Mouse (Mus musculus): ENCODE results near the gene Atxn2l. TPM values are rescaled to one million over a fixed set of nuclear protein-coding genes. Genes with fewer than 3 reads are reported as not detected.

Atxn2l gene
- polyA plus RNA-seq, 1 experiment from 2014 or later = 30.3 TPM

- Histone ChIP-seq H3K4me2 (ENCODE audit: low read length) (peak within 1 kb of the TSS; percentile 89), H3K27me3 (ENCODE audit: insufficient read depth, low read length) (no peaks in the 10 kb centered on the region), H3K9ac (ENCODE audit: low read depth, low read length) (peak within 1 kb of the TSS; percentile 75), H3K27ac (peak within 1 kb of the TSS; percentile 55), H3K9me3 (replicated peaks; ENCODE audit: low read length) (no peaks in the 10 kb centered on the region), H3K36me3 (ENCODE audit: insufficient read depth, low read length) (peaks cover 17% of the 10 kb centered on the region; the same call in 1 of the 2 replicates), H3K4me1 (replicated peaks; ENCODE audit: insufficient read depth, low read length) (peaks cover 6% of the 10 kb centered on the region; the same call in 1 of the 2 replicates), H3K4me3 (replicated peaks; ENCODE audit: low read depth, low read length) (peak within 1 kb of the TSS; percentile 61)
- peak; percentile 66 for TF ChIP-seq CTCF (IDR thresholded peaks at IDR 0.05; ENCODE audit: low read depth)
- peak; percentile 100 for DNase-seq (ENCODE audit: low spot score)
- WGBS = under 1% methylated on average over 32 of the region's 32 CpGs
- peak; percentile 92 for ATAC-seq (replicated peaks; ENCODE audit: low FRiP score, low read depth)
Measured at GRCm38 (mm10) chr7:126487052-126487483, 16.2 kb downstream of the Atxn2l start, which contains the start of gene Tufm. Gene Tufm, plus strand, starts transcription at chr7:126487361.

- Histone ChIP-seq H3K4me1 (replicated peaks; ENCODE audit: insufficient read depth, low read length) (no peaks in the 10 kb centered on the region), H3K4me3 (replicated peaks; ENCODE audit: low read depth, low read length) (peak overlapping the region; percentile 21), H3K27me3 (ENCODE audit: insufficient read depth, low read length) (no peaks in the 10 kb centered on the region), H3K9me3 (replicated peaks; ENCODE audit: low read length) (no peaks in the 10 kb centered on the region), H3K36me3 (ENCODE audit: insufficient read depth, low read length) (no peaks in the 10 kb centered on the region), H3K27ac (peak overlapping the region; percentile 67), H3K9ac (ENCODE audit: low read depth, low read length) (peak overlapping the region; percentile 46), H3K4me2 (ENCODE audit: low read length) (peak overlapping the region; percentile 59)
- WGBS = under 1% methylated on average over 23 of the region's 23 CpGs
- 0 out of 2 replicates have a peak, but pooled peaks have one; percentile 3 for TF ChIP-seq CTCF (IDR thresholded peaks at IDR 0.05; ENCODE audit: low read depth)
- ATAC-seq (replicated peaks; ENCODE audit: low FRiP score, low read depth) (peak; percentile 92), DNase-seq (ENCODE audit: low spot score) (peak; percentile 94)
Measured at GRCm38 (mm10) chr7:126482392-126482871, 20.8 kb downstream of the Atxn2l start.

GRCm38 (mm10) chr7:126481699-126482098 lies 21.5 kb downstream of the Atxn2l start:
- H3K9me3 ChIP-seq (replicated peaks; ENCODE audit: low read length) = no peaks in the 10 kb centered on the region
- ATAC-seq (replicated peaks; ENCODE audit: low FRiP score, low read depth) = no peak
- H3K27me3 ChIP-seq (ENCODE audit: insufficient read depth, low read length) = no peaks in the 10 kb centered on the region
- no peak overlapping the region for H3K9ac ChIP-seq (ENCODE audit: low read depth, low read length)
- peak; percentile 74 for TF ChIP-seq CTCF (IDR thresholded peaks at IDR 0.05; ENCODE audit: low read depth)
- no peak overlapping the region for H3K4me3 ChIP-seq (replicated peaks; ENCODE audit: low read depth, low read length)
- H3K4me2 ChIP-seq (ENCODE audit: low read length) = no peak overlapping the region; the same call in 1 of the 2 replicates
- no peaks in the 10 kb centered on the region for H3K36me3 ChIP-seq (ENCODE audit: insufficient read depth, low read length)
- peak; percentile 50 for DNase-seq (ENCODE audit: low spot score)
- H3K4me1 ChIP-seq (replicated peaks; ENCODE audit: insufficient read depth, low read length) = no peaks in the 10 kb centered on the region
- WGBS = 27% methylated on average over 5 of the region's 5 CpGs
- H3K27ac ChIP-seq = peak overlapping the region; percentile 67; the same call in 1 of the 2 replicates

- Histone ChIP-seq H3K36me3 (ENCODE audit: insufficient read depth, low read length) (peaks cover 23% of the 10 kb centered on the region), H3K9ac (ENCODE audit: low read depth, low read length) (peak within 1 kb of the TSS; percentile 83), H3K4me2 (ENCODE audit: low read length) (peak within 1 kb of the TSS; percentile 92), H3K9me3 (replicated peaks; ENCODE audit: low read length) (no peaks in the 10 kb centered on the region), H3K27ac (peak within 1 kb of the TSS; percentile 95), H3K4me1 (replicated peaks; ENCODE audit: insufficient read depth, low read length) (peaks cover 17% of the 10 kb centered on the region; the same call in 1 of the 2 replicates), H3K27me3 (ENCODE audit: insufficient read depth, low read length) (no peaks in the 10 kb centered on the region), H3K4me3 (replicated peaks; ENCODE audit: low read depth, low read length) (peak within 1 kb of the TSS; percentile 74)
- WGBS = under 1% methylated on average over 53 of the region's 53 CpGs
- ATAC-seq (replicated peaks; ENCODE audit: low FRiP score, low read depth) (peak; percentile 93), DNase-seq (ENCODE audit: low spot score) (peak; percentile 98)
- TF ChIP-seq CTCF (IDR thresholded peaks at IDR 0.05; ENCODE audit: low read depth) = peak; percentile 51; the same call in 1 of the 2 replicates
Measured at GRCm38 (mm10) chr7:126474993-126475581, 28.1 kb downstream of the Atxn2l start, which contains the start of gene Sh2b1. Gene Sh2b1, minus strand, starts transcription at chr7:126475424.

- no peak for TF ChIP-seq CTCF (IDR thresholded peaks at IDR 0.05; ENCODE audit: low read depth)
- H3K4me2 ChIP-seq (ENCODE audit: low read length) = peak overlapping the region; percentile 92
- H3K9me3 ChIP-seq (replicated peaks; ENCODE audit: low read length) = no peaks in the 10 kb centered on the region
- 0% methylated on average over 23 of the region's 27 CpGs for WGBS
- H3K9ac ChIP-seq (ENCODE audit: low read depth, low read length) = peak overlapping the region; percentile 83
- ATAC-seq (replicated peaks; ENCODE audit: low FRiP score, low read depth) = no peak
- peak overlapping the region; percentile 74 for H3K4me3 ChIP-seq (replicated peaks; ENCODE audit: low read depth, low read length)
- H3K36me3 ChIP-seq (ENCODE audit: insufficient read depth, low read length) = peaks cover 29% of the 10 kb centered on the region
- peaks cover 17% of the 10 kb centered on the region; the same call in 1 of the 2 replicates for H3K4me1 ChIP-seq (replicated peaks; ENCODE audit: insufficient read depth, low read length)
- no peak for DNase-seq (ENCODE audit: low spot score)
- no peaks in the 10 kb centered on the region for H3K27me3 ChIP-seq (ENCODE audit: insufficient read depth, low read length)
- peak overlapping the region; percentile 95 for H3K27ac ChIP-seq
Measured at GRCm38 (mm10) chr7:126474486-126474955, 28.7 kb downstream of the Atxn2l start.

- Histone ChIP-seq H3K36me3 (ENCODE audit: insufficient read depth, low read length) (peaks cover 38% of the 10 kb centered on the region), H3K9me3 (replicated peaks; ENCODE audit: low read length) (no peaks in the 10 kb centered on the region), H3K4me2 (ENCODE audit: low read length) (peak overlapping the region; percentile 92), H3K9ac (ENCODE audit: low read depth, low read length) (peak overlapping the region; percentile 83), H3K4me1 (replicated peaks; ENCODE audit: insufficient read depth, low read length) (peaks cover 17% of the 10 kb centered on the region; the same call in 1 of the 2 replicates), H3K4me3 (replicated peaks; ENCODE audit: low read depth, low read length) (peak overlapping the region; percentile 74; the same call in 1 of the 2 replicates), H3K27me3 (ENCODE audit: insufficient read depth, low read length) (no peaks in the 10 kb centered on the region), H3K27ac (peak overlapping the region; percentile 95; the same call in 1 of the 2 replicates)
- no peak for DNase-seq (ENCODE audit: low spot score)
- no peak for TF ChIP-seq CTCF (IDR thresholded peaks at IDR 0.05; ENCODE audit: low read depth)
- ATAC-seq (replicated peaks; ENCODE audit: low FRiP score, low read depth) = no peak
- WGBS = 77% methylated on average over 9 of the region's 9 CpGs
Measured at GRCm38 (mm10) chr7:126473470-126474086, 29.7 kb downstream of the Atxn2l start.
